Mouse (Mus musculus) erythroblast, embryonic 14.5 days (primary cell): ENCODE results near the gene Atp7b.

Experiments used
- GATA1 ChIP-seq: IDR thresholded peaks from 2 replicates; pipeline ENCODE4 v1.6.1; 2012; ENCODE audit warnings: low read length, inconsistent platforms, mixed read lengths
- TAL1 ChIP-seq: IDR thresholded peaks from 3 replicates; pipeline ENCODE4 v1.6.1; 2012; ENCODE audit warnings: low read length, inconsistent platforms, mixed read lengths

- TF ChIP-seq TAL1 (no peak), GATA1 (no peak)
Measured at GRCm38 (mm10) chr8:22022244-22022643, 37.9 kb downstream of the Atp7b start.
